Mouse (Mus musculus) c-Kit-positive CD71-positive TER-119-negative erythroid progenitor cells, embryonic 14.5 days (primary cell): ENCODE data around the gene Hoxd3.

Source experiments
- DNase-seq: peaks from one replicate; pipeline ENCODE4 v3.0.0-alpha.2; 2013; ENCODE audit warnings: low read depth

The Hoxd3 gene

DNA sequence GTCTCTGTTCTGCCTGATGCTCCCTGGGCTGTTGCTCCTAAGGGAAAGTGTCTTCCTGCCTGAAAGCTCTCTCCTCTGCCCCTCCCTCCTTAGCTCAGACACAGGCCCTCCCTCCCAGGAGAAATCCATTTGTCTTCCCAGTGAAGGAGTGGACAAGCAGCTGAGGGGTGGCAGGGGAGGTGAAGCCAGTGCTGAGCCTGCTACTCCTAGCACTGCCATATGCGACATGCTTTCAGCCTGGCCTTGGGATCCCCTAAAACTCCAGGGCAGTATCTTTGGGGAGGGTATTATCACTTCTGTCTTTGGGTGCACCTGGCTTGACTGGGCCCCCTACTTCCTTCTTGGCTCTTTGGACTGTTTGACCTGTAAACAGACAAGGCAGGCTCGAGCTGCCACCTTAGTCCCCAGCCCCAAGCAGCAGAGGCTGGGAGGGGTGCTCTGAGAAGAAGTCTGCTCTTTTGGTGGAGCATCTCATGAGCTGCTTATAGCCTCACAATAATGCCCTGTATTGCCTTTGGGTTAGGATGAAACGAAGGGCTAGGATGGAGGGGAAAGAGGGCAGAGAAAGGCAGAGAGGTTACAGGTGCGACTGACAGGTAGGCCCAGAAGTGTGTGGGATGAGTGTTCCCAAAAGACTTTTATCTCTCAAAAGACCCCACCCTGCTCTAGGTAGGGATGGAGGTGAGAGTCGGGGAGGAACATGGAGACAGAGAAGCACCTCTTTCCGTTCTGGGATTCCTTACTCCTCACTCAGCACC, 34.0 kb downstream of the Hoxd3 start:
- no peak for DNase-seq

DNA sequence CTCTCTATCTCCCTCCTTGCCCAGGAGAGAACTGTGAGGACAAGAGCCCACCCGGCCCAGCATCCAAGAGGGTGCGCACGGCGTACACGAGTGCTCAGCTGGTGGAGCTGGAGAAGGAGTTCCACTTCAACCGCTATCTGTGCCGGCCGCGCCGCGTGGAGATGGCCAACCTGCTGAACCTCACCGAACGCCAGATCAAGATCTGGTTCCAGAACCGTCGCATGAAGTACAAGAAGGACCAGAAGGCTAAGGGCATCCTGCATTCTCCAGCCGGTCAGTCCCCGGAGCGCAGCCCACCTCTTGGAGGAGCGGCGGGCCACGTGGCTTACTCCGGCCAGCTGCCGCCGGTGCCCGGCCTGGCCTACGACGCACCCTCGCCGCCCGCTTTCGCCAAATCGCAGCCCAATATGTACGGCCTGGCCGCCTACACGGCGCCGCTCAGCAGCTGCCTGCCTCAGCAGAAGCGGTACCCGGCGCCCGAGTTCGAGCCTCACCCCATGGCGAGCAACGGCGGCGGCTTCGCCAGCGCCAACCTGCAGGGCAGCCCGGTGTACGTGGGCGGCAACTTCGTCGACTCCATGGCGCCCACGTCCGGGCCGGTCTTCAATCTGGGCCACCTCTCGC, 34.7 kb downstream of the Hoxd3 start:
- DNase-seq: no peak

DNA sequence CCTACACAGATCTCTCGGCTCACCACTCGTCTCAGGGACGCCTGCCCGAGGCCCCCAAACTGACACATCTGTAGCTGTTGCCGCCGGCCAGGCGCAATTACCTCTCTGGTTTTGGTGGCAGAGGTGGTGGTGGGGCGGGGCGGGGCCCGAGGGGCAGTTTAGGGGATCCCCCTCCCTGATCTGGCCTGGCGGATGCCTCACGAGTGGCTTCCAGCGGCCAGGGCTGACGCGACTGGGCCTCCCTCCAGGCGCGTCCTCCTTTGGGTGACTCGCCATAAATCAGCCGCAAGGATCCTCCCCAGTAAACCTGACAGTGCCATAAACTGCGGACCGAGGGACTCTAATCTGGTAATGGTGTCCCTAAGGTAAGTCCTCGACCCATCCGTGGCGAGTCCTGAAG, 35.3 kb downstream of the Hoxd3 start:
- DNase-seq: no peak

- DNase-seq: no peak
Observed at GRCm38 (mm10) chr2:74747661-74748141, 36.0 kb downstream of the Hoxd3 start.

- no peak for DNase-seq
Observed at GRCm38 (mm10) chr2:74748436-74748995, 36.8 kb downstream of the Hoxd3 start.

DNA sequence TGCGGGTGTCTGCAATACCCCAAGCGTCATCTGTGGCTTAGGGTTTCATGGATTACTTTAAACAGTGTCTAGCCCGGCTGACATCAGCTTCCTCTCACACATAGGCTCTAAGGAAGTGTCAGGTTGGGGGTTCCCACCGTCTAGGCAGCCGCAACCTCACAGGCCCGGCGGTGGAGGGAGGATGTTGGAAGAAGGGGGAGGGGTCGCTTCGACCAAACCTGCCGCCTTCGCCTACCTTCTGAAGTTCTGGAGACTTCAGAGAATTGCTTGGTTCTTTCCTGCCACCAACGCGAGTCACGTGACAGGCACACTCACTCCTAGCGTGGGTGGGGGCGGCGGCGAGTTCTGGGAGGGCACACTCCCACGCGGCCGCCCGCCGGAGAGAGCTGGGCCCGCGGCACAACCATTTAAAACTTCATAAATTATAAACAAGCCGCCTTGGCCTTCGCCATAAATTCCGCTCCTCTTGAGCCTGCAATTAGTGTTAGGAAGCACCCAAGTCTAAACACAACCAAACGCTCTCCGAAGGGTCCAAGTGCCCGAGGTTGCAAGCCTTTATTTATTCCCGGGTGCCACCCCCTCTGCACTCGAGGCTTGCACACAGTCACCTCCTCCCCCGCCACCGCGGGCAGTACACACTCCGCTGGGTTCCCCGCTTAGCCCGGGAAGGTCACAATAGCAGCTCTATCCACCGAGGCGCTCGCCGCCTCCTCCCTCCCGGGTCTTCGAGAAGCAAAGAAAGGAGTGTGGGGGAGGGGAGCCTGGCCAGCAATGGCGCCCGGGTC, 37.8 kb downstream of the Hoxd3 start:
- DNase-seq: no peak

- DNase-seq: no peak
Observed at GRCm38 (mm10) chr2:74750731-74751250, 39.1 kb downstream of the Hoxd3 start.

DNA sequence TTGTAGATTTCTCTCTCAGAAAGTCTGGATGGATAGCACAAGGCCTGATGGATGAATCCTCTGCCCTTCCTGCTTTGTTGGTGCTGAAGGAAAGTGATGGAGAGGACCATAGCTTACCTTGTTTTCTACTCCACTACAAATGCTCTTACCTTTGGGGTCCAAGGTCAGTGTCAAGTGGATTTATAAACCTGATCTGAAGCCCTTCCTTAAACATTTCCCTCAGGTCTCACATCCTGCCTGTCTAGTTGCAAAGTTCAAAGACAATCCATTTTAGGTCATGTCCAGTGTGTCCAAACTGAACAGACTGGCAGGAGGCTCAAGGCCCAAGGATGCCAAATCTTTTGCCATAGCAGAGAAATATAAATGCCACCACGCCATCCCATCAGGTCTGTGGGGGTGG, 40.1 kb downstream of the Hoxd3 start:
- DNase-seq: no peak

DNA sequence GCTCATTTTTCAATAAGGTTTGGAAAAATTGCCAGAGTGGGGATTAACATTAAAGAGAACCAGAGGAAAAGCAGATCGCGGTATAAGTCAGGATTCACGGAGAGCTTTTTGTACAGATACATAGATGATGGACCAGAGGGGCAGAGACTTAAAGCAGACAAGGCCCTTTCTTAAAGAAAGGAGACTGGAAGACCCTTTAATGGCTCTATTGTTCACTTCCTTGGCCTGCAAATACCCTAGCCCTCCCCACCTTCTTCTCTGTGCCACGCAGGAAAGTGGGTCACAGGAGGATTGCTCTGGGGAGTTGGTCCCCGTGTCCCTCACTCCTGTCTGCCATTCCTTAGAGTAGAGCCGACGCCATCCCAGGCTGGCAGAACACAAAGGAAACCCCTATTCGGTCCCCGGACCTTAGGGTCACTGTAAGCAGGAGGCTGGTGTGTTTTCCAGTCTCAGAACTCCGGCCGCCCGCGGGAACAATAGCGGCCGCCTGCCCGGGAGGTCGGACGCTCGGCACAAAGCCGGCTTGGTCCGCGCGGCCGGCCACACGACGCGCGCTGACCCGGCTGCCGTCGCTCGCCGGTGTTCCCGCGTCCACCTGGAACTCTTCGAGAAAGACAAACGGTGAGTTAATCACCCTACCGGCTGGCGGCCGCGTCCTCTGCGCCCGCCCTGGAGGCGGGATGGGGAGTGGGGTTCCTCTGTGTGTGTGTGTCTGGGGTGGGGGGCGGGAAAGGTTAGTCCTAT, 40.9 kb downstream of the Hoxd3 start:
- DNase-seq: no peak

DNA sequence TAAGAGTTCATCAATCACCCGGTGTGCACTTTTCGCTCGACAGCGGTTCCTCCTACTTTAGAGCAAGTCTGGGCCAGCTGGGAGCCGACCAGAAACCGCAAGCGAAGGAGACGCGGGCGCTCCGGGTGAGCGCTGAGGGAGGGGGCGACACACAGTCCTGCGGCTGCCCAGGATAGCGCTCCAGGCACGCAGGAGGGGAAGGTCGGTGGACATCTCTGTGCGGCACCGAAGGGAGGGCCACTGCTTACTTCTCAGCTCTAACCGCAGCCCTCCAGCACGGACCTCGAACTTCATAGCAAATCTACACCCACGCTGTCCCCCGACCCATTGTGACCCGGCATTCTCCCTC, 41.4 kb downstream of the Hoxd3 start:
- no peak for DNase-seq

DNA sequence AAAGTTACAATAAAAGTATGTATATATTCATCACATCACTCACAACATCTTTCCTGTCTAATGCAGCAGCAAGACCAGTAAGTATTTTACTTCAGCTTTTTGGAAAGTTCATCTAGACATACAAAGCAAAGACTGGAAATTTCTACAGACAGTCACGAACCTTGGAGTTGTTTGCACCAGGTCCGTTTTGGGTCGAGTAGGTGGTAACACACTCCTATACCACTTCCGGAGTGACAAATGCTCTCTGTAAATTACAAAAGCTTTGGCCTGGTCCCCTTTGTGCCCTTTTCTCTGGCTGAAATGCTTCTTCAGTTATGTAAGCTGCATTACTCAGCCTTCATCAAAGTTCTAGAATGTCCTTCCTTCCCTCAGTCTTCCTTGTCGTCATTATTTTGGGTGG, 42.0 kb downstream of the Hoxd3 start:
- DNase-seq: no peak

- DNase-seq: no peak
Observed at GRCm38 (mm10) chr2:74760146-74760545, 48.4 kb downstream of the Hoxd3 start.

DNA sequence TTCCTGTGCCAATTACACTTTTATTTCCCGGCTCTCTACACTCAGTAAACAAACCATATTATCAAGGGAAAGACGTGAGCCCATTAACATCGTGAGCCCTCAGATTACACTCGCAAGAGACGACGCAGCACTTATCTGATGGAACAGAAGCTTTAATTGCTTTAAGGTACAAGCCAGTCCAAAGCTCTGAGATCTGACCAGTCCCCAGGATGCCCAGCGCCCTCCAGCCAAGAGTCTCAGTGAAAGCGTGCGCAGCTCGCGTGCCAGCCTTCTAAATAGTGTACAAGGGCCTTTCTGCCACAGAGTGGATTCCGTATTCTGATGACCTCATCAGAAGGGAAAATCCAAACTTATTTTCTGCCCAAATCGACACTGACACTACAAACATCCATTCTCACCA, 50.2 kb downstream of the Hoxd3 start:
- DNase-seq: no peak

- DNase-seq: no peak
Observed at GRCm38 (mm10) chr2:74762522-74763244, 51.0 kb downstream of the Hoxd3 start, which contains the start of gene Hoxd1. TSS of gene Hoxd1 (plus strand) at chr2:74762980.

GRCm38 (mm10) chr2:74763245-74763735, 51.6 kb downstream of the Hoxd3 start:
- DNase-seq: no peak

DNA sequence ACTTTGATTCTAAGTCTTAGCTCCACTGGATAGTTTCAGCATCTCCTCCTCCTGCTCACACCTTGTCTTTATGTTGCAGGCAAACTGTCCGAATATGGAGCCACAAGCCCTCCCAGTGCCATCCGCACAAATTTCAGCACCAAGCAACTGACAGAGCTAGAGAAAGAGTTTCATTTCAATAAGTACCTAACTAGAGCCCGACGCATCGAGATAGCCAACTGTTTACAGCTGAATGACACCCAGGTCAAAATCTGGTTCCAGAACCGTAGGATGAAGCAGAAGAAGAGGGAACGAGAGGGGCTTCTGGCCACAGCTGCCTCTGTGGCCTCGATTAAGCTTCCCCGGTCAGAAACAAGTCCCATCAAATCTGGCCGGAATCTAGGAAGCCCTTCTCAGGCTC, 52.2 kb downstream of the Hoxd3 start:
- no peak for DNase-seq

DNA sequence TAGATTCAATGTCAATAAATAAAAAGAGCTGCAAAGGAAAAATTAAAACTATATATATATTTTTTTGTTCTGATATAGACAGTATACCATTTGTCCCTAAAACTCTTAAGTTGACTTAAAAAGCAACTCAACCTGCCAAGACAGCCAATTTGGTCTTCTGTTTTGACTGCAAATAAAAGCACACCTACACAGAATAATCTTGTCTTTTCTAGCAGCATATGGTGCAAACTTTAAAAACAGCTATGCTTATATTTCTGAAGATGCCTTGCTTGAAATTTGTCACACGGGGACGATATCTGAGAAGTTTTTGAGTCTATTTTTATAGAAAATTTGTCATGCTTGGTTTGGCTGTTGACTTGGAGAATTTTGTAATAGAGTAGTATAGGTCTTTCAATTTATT, 62.6 kb downstream of the Hoxd3 start:
- DNase-seq: no peak

DNA sequence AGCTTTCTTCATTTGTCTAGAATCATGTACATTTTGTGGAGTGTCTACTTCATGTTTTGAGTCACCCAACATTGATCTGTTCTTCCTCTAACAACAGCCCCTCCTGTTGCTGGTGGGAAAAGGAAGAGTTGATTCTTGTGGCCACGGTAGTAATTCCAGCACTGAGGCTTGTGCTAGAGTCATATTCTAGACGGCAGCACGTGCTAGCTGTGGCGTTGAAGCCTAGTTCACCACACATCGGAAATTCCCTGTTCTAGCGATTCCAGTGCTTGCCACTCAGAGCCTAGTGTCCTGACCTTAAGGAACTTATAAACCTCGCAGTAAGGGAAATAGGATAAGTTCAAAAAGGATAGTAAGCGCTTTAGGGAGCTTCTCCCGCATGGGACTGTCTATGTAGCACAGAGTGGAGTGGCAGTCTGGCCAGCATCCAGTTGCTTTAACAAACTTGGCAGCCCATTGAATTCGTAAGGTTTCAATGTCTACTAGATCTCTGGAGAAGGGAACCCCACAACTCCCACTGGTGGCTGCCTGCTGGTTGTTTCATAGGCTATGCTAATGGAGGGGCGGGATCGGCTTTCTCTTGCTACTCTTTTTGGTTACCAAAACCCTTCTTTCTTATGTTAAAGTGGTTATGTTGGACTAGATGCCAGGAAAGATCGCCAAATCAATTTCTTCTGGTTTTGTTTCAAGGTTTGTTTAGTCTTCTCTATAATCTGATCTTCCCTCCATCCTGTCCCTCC, 66.0 kb downstream of the Hoxd3 start:
- DNase-seq: no peak

GRCm38 (mm10) chr2:74781386-74781785, 69.7 kb downstream of the Hoxd3 start:
- DNase-seq: no peak

- DNase-seq: no peak
Observed at GRCm38 (mm10) chr2:74795531-74795930, 83.8 kb downstream of the Hoxd3 start.
